Comparison of ENCODE assay signal across 24 mouse cellular contexts in the genomic region with DNA sequence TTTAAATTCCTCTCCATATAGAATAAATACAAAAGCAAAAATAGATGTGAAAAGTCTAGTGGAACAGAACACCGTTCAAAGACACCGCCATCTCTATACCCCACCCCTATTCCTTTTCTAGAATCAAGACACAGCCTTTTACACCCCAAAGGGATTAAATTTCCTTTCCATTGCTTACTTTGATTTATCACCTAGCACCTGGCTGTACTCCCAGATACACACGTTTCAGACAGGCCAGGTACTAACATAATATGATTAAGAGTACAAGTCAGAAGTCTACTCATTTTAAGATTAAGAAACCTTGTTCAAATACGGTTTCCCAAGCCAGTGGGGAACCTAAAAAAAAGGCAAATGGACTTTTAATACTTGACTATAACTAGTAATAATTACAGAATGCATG. TPM values are rescaled to one million over a fixed set of nuclear protein-coding genes. Genes with fewer than 3 reads are reported as not detected.
A peak's percentile ranks its signal among the peaks of the same experiment; 100 is the strongest.
DNase-seq lines count a peak whose midpoint lies in the region; ATAC-seq and TF ChIP-seq lines count a peak whose summit lies in the region.
"Had no signal": no experiment of that assay in that cellular context is flagged by ENCODE, and none has a peak within 500 bp of the region (broad histone marks: within the 10 kb centered on the region; RNA-seq: fewer than 3 reads in every experiment).

No protein-coding gene starts in this region.

- no peaks in the 10 kb centered on the region for H3K27me3 ChIP-seq in embryonic facial prominence, embryonic 14.5 days (replicated peaks; ENCODE audit: control insufficient read depth, insufficient read depth, low read length)
- H3K27me3 ChIP-seq in embryonic facial prominence, embryonic 10.5 days (replicated peaks; ENCODE audit: low read depth, poor library complexity, severe bottlenecking) = no peaks in the 10 kb centered on the region
- no peaks in the 10 kb centered on the region for H3K27me3 ChIP-seq in kidney, adult 2 months (replicated peaks; ENCODE audit: control insufficient read depth, insufficient read depth, low read length)
- no peaks in the 10 kb centered on the region for H3K27me3 ChIP-seq in stomach, postnatal 0 days (ENCODE audit: control insufficient read depth, insufficient read depth, low read length)
- H3K27me3 ChIP-seq: embryonic facial prominence, embryonic 13.5 days; heart, embryonic 12.5 days; heart, embryonic 15.5 days; hindbrain, embryonic 13.5 days had no signal

- TF ChIP-seq POLR2A in kidney, adult 2 months (IDR thresholded peaks at IDR 0.05; ENCODE audit: low read depth, low read length) = no peak

- H3K4me1 ChIP-seq in embryonic facial prominence, embryonic 14.5 days (ENCODE audit: control insufficient read depth, insufficient read depth, low read length) = no peaks in the 10 kb centered on the region
- H3K4me1 ChIP-seq in embryonic facial prominence, embryonic 10.5 days = no peaks in the 10 kb centered on the region
- H3K4me1 ChIP-seq in kidney, adult 2 months (ENCODE audit: control insufficient read depth, insufficient read depth, low read length) = peaks cover 19% of the 10 kb centered on the region
- H3K4me1 ChIP-seq in stomach, postnatal 0 days (replicated peaks; ENCODE audit: control insufficient read depth, insufficient read depth) = no peaks in the 10 kb centered on the region; the same call in 1 of the 2 replicates
- H3K4me1 ChIP-seq: embryonic facial prominence, embryonic 13.5 days; hindbrain, embryonic 10.5 days; hindbrain, embryonic 13.5 days had no signal

- H3K9ac ChIP-seq in embryonic facial prominence, embryonic 14.5 days (ENCODE audit: low read depth, low read length) = no peak overlapping the region
- no peak overlapping the region for H3K9ac ChIP-seq in stomach, postnatal 0 days (ENCODE audit: low read length)
- H3K9ac ChIP-seq: embryonic facial prominence, embryonic 13.5 days; forebrain, postnatal 0 days; heart, embryonic 12.5 days; heart, embryonic 15.5 days; hindbrain, embryonic 13.5 days had no signal

- H3K36me3 ChIP-seq in embryonic facial prominence, embryonic 14.5 days (ENCODE audit: control insufficient read depth, insufficient read depth, low read length) = peaks cover 46% of the 10 kb centered on the region
- H3K36me3 ChIP-seq in embryonic facial prominence, embryonic 10.5 days (replicated peaks) = peaks cover 95% of the 10 kb centered on the region
- H3K36me3 ChIP-seq in kidney, adult 2 months (ENCODE audit: control insufficient read depth, insufficient read depth, low read length) = no peaks in the 10 kb centered on the region
- H3K36me3 ChIP-seq in stomach, postnatal 0 days (ENCODE audit: control insufficient read depth, insufficient read depth, low read length) = no peaks in the 10 kb centered on the region

- H3K4me2 ChIP-seq in embryonic facial prominence, embryonic 14.5 days (ENCODE audit: low read depth, low read length) = no peak overlapping the region
- H3K4me2 ChIP-seq in stomach, postnatal 0 days (replicated peaks; ENCODE audit: low read depth) = no peak overlapping the region
- H3K4me2 ChIP-seq: embryonic facial prominence, embryonic 13.5 days; heart, embryonic 12.5 days; heart, embryonic 15.5 days; hindbrain, embryonic 13.5 days had no signal

- H3K9me3 ChIP-seq in embryonic facial prominence, embryonic 14.5 days (ENCODE audit: control insufficient read depth, low read length) = no peaks in the 10 kb centered on the region
- H3K9me3 ChIP-seq in embryonic facial prominence, embryonic 10.5 days = no peaks in the 10 kb centered on the region
- no peaks in the 10 kb centered on the region for H3K9me3 ChIP-seq in stomach, postnatal 0 days (ENCODE audit: control insufficient read depth, low read length)
- H3K9me3 ChIP-seq: embryonic facial prominence, embryonic 13.5 days; heart, embryonic 12.5 days; heart, embryonic 15.5 days; hindbrain, embryonic 10.5 days; hindbrain, embryonic 13.5 days had no signal

- DNase-seq in embryonic facial prominence, embryonic 14.5 days (ENCODE audit: low spot score) = peak; percentile 6
- no peak for DNase-seq in embryonic facial prominence, embryonic 10.5 days (ENCODE audit: low spot score)
- peak; percentile 45 for DNase-seq in kidney, adult 2 months
- no peak for DNase-seq in kidney, adult 11 months
- peak; percentile 56 for DNase-seq in fat pad, adult 2 months (ENCODE audit: extremely low read depth, low read depth, low spot score)
- DNase-seq in stomach, postnatal 0 days (ENCODE audit: low spot score) = peak; percentile 28
- DNase-seq in cerebellum, adult 11 months = no peak
- DNase-seq: adrenal gland, postnatal 10 days; adrenal gland, postnatal 36 days; cerebellum, adult 2 months; cerebellum, adult 9-11 months; cerebellum, postnatal 25 days; forebrain, postnatal 0 days; gastrocnemius, postnatal 10 days; heart, adult 18-20 months; heart, postnatal 10 days; heart, postnatal 36 days had no signal

- no peak for TF ChIP-seq CTCF in kidney, adult 2 months (conservative IDR thresholded peaks at IDR 0.05; ENCODE audit: insufficient read depth, insufficient read length, low read depth, low read length)
- TF ChIP-seq CTCF in stomach, postnatal 0 days (IDR thresholded peaks at IDR 0.05; ENCODE audit: low read depth) = no peak

- H3K27ac ChIP-seq in embryonic facial prominence, embryonic 14.5 days (replicated peaks; ENCODE audit: low read depth, low read length) = no peak overlapping the region
- no peak overlapping the region for H3K27ac ChIP-seq in embryonic facial prominence, embryonic 10.5 days (replicated peaks)
- H3K27ac ChIP-seq in kidney, adult 2 months (ENCODE audit: insufficient read depth, low read depth, low read length) = no peak overlapping the region
- no peak overlapping the region for H3K27ac ChIP-seq in stomach, postnatal 0 days (replicated peaks)
- H3K27ac ChIP-seq: embryonic facial prominence, embryonic 13.5 days; heart, embryonic 15.5 days; hindbrain, embryonic 10.5 days; hindbrain, embryonic 13.5 days had no signal

- no peak overlapping the region for H3K4me3 ChIP-seq in embryonic facial prominence, embryonic 14.5 days (ENCODE audit: low read depth, low read length)
- no peak overlapping the region for H3K4me3 ChIP-seq in embryonic facial prominence, embryonic 10.5 days
- H3K4me3 ChIP-seq in kidney, adult 2 months (ENCODE audit: insufficient read depth, low read depth, low read length) = no peak overlapping the region
- H3K4me3 ChIP-seq in stomach, postnatal 0 days (ENCODE audit: low read depth, low read length) = no peak overlapping the region
- H3K4me3 ChIP-seq: embryonic facial prominence, embryonic 13.5 days; heart, embryonic 12.5 days; heart, embryonic 15.5 days; hindbrain, embryonic 10.5 days; hindbrain, embryonic 13.5 days had no signal

- ATAC-seq in embryonic facial prominence, embryonic 14.5 days (ENCODE audit: low read depth) = no peak
- ATAC-seq in stomach, postnatal 0 days (ENCODE audit: low FRiP score, low TSS enrichment) = peak; percentile 78
- ATAC-seq: forebrain, embryonic 14.5 days; forebrain, postnatal 0 days; hindbrain, embryonic 16.5 days had no signal

- no peak for TF ChIP-seq EP300 in stomach, postnatal 0 days (optimal IDR thresholded peaks at IDR 0.05)

- 85% methylated on average over 4 of the region's 4 CpGs for WGBS in embryonic facial prominence, embryonic 14.5 days
- WGBS in embryonic facial prominence, embryonic 10.5 days = 94% methylated on average over 4 of the region's 4 CpGs
- 41% methylated on average over 4 of the region's 4 CpGs for WGBS in kidney, adult 2 months
- WGBS in stomach, postnatal 0 days = 37% methylated on average over 4 of the region's 4 CpGs

RNA-seq across cellular contexts. Expression of gene Ubap2, which starts 8.6 kb away (rescaled TPM):
- 62.4 and 62.7 TPM in 2 replicates for polyA plus RNA-seq in embryonic facial prominence, embryonic 14.5 days (2014; fragmentation: Nextera tagmentation; extraction: Ambion mirVana)
- 95.7 and 101 TPM in 2 replicates for polyA plus RNA-seq in embryonic facial prominence, embryonic 10.5 days (2016; fragmentation: Nextera tagmentation; extraction: Ambion mirVana)
- 38.9 and 39.3 TPM in 2 replicates for polyA plus RNA-seq in kidney, adult 2 months (2012; rRNA removed)
- 17.9 and 19.5 TPM in 2 replicates for polyA plus RNA-seq in stomach, postnatal 0 days (2015; fragmentation: Nextera tagmentation; extraction: Ambion mirVana)

RNA-seq across cellular contexts. Expression of gene Dcaf12, which starts 48.3 kb away (rescaled TPM):
- 50.8 and 51.7 TPM in 2 replicates for polyA plus RNA-seq in embryonic facial prominence, embryonic 14.5 days (2014; fragmentation: Nextera tagmentation; extraction: Ambion mirVana)
- polyA plus RNA-seq in embryonic facial prominence, embryonic 10.5 days (2016; fragmentation: Nextera tagmentation; extraction: Ambion mirVana) = 62.0 and 62.6 TPM in 2 replicates
- polyA plus RNA-seq in kidney, adult 2 months (2012; rRNA removed) = 26.3 and 30.9 TPM in 2 replicates
- polyA plus RNA-seq in stomach, postnatal 0 days (2015; fragmentation: Nextera tagmentation; extraction: Ambion mirVana) = 32.3 and 32.4 TPM in 2 replicates

Comparison
In these comparisons a context has a peak if more than half of its experiments do, and no peak if none do; other contexts are left out.
1. DNase-seq: peak in embryonic facial prominence, embryonic 14.5 days (single experiment), kidney, adult 2 months (single experiment), fat pad, adult 2 months (single experiment) and stomach, postnatal 0 days (single experiment); none in embryonic facial prominence, embryonic 10.5 days (single experiment), kidney, adult 11 months (single experiment) and cerebellum, adult 11 months (single experiment).